Mouse (Mus musculus) granulocyte monocyte progenitor cell, adult 5-6 weeks (primary cell): ENCODE results near the gene Plekha3. TPM values are rescaled to one million over a fixed set of nuclear protein-coding genes. Genes with fewer than 3 reads are reported as not detected.

ENCODE experiments used
- ATAC-seq: replicated peaks from 2 replicates; pipeline ENCODE4 v1.8.0; 2016; ENCODE audit warnings: mild to moderate bottlenecking, moderate TSS enrichment, inconsistent platforms; ENCODE audit not compliant: poor library complexity, severe bottlenecking
- total RNA-seq, 2 experiments: library from RNA; stranded (forward) in 1 of 2; stranded (reverse) in 1 of 2; fragments of 200-712, 200-1000 nt in 1 of 2; fragments of >200 nt in 1 of 2; fragmentation: Nextera tagmentation in 1 of 2; gene quantifications; 2 replicates each; pipeline ENCODE4 v1.2.3; 2014 to 2017

Plekha3 gene
- 17.4 and 29.5 TPM in 2 replicates for total RNA-seq (2014; fragmentation: Nextera tagmentation)
- total RNA-seq (2017) = 23.1 and 23.2 TPM in 2 replicates

DNA sequence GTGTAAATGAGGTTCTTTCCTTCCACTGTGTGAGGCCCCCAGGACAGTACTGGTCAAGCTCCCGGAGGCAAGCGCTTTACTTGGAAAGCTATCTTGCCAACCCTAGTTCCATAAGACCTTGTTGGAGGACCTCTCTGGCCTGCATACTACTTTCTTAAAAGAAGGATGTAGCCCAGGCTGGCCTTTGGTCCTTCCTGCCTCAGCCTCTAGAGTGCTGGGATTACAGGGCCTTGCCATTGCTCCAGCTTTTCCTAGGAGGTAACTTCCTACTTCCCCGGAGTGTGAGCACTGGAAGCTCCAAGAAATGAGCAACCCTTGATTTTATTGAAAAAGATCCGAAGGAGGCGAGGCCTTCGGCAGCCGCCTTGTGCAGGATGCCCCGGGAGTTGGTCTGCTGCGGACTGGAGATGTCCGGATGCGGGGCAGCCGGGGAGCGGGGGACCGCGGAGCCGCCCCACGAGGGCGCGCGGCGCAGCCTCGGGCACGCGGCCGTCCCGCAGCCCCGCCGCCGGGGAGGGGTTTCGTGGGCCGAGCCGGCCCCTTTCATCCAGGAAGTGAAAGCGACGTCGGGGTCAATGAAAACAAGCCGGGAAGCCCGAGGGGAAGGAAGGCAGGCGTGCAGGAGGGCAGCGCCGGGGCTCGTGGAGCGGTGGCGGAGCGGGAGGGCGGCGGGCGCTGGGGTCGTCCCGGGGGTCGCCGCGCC lies at the start of gene Plekha3:
TSS of gene Plekha3 (plus strand) at position 557 of the 703 bp plus-strand sequence.
- peak; percentile 59 for ATAC-seq

DNA sequence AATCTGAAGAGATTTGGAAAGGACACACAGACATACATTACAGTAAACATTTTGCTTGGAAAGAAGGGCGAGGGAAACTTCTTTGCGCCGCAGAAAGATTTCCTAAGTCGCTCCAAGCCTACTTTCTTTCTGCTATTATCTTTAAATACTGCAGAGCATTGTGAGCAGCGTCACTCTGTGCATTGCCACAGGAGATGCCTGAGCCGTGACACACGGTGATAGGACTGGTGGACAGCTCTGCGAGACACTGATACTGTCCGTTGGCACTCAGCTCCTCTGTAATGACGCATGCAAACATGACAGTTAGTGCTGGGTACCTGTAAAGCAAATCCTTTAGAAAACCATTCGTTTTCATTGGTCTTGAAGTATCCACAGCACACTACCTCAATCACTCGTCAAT lies 44.8 kb upstream of the Plekha3 start:
- ATAC-seq = no peak

- ATAC-seq = no peak
These were observed 43.5 kb upstream of the Plekha3 start for GRCm38 (mm10) chr2:76631600-76631999.

DNA sequence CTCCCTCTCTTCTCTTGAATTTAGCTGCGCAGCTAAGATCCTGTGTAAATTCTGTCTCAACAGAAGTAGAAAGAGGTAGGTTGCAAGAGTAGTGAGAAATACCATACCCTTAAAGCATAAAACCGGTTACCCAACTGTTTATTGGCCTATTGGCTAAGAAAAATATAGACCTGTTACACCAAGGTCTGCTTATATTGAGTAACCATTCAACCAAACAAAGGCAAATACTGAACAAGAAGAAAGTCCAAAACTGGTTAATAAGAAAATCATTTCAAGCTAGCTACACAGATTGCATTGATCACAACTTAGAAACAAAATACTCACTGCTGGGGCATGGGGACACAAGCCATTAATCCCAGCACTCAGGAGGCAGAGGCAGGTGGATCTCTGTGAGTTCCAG lies 35.4 kb upstream of the Plekha3 start:
- ATAC-seq = no peak

- no peak for ATAC-seq
These were observed 31.3 kb upstream of the Plekha3 start for GRCm38 (mm10) chr2:76643801-76644200.

DNA sequence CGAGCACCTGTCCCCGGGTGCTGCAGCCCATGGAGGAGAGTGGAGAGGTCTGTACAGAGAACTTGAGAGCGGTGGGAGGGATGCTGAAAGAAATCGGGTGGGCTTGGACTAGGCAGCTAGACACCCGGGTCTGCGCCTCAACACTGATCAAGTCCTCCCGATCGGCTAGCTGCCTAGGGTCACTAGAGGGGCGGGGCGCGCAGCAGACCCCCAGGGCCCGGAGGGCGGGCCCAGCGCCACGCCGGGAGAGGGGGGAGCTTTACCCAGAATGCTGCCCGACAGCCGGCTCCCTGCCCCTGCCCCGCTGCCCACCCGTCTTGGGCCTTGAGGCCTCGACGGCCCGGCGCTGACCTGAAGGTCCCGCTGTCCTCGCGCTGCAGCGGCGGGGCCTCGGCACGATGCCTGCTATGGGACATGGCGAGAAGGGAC lies 27.6 kb upstream of the Plekha3 start:
- ATAC-seq = peak; percentile 4

DNA sequence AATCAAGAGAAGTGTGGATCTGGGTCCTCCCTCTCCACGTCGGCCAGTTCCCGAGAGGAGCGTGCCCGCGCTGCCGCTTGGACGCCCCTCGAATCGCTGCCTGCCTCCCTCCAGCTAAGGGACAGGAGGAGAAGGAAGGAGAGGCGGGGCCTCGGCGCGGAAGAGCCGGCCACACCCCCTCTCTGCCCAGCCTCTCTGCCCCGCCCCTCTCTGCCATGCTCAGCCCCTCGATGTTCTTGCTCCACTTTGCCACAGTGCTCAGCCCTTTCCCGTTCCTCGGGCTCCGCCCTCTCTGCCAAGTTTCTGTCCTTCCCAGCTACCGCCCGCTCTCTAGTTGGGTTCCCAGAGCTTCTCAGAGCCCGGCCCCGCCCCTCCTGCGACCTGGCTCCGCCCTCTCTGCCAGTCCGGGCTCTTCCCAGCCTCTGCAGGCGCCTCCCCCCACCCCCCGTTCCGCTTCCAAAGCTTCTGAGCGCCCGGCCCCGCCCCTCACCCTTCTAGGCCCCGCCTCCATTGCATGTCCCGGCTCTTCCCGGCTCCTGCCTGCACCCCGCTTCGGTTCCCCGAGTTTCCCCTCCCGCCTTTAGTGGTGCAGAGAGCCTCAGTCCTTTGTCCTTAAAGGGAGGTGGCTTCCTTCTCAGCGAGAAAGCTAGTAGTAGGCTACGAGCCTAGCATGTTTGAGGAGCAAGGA lies 27.1 kb upstream of the Plekha3 start, which contains the start of the genes Prkra and Pjvk:
TSS of gene Prkra (minus strand) at position 133 of the 688 bp plus-strand sequence.
TSS of gene Pjvk (plus strand) at position 594 of the 688 bp plus-strand sequence.
- ATAC-seq = peak; percentile 91

DNA sequence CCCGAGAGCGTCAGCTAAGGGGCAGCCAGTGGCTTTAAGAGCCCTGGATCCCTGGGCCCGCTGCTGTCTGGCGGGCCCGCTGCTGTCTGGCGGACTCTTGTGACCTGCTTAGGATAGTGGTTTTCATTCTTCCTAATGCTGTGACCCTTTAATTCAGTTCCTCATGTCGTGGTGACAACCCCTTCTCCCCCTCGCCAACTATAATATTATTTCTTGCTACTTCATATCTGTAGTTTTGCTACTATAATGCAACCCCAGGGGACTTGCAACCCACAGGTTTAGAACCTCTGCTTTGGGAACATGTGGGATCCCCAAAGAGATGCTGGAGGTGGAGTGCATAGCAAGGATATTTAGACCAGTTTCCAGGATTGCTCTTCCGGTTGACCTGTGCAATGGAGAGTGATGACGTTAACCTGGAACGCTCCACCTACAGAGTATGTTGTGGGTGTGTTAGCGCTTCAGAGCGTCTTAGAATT lies 26.4 kb upstream of the Plekha3 start:
- ATAC-seq = peak; percentile 15; the same call in 1 of the 2 replicates

DNA sequence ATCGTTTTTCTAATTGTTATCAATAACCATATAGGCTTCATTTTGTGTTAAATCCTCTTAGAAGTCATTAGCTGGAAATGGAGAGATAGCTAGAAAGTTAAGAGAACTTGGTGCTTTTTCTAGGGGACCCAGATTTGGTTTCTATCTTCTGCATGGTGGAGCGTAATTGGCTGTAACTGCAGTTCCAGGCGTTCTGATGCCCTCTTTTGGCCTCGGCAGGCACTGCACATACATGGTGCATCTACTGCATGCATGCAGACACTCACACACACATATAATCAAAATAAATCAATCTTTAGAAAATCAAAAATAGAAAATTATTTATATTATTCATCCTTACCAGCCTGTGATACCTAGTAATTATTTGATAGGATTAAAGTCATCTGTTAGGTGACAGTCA lies 22.0 kb upstream of the Plekha3 start:
- no peak for ATAC-seq

- no peak for ATAC-seq
These were observed 20.4 kb upstream of the Plekha3 start for GRCm38 (mm10) chr2:76654646-76655045.

DNA sequence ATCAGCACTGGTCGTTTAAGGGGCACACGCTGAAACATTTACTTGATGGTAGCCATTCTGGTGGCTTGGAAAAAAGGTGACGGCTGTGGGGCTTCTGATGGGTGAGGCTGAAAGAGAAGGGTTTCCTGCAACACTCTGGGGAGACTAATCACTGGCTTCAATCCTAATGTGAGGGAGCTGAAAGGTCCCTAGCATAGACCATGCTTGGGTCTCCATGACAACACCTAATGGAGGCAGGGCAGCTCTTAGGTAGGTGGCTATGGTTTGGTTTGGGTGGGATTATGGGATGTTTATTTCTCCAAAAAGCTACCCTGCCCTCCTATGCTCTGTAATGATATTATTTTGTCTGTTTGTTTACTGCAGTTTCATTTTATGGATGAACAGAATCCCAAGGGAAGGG lies 19.6 kb upstream of the Plekha3 start:
- no peak for ATAC-seq

DNA sequence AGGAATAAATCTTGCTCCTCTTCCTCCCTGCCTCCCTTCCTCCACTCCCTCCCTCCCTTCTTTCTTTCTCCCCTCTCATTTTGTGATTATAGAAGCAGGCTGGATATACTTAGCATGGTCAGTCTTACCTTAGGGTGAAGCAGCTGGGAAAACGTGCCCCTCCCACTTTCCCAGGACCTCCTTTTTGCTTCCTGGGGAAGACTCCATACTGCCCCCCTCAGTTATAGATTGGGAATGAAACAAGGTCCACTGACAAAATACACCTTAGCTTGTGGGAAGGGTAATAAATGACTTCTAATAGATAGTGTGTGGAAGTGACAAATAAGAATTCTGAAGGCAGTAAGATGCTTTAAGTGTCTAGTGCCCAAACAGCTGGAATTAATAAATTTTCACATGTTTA lies 19.1 kb upstream of the Plekha3 start:
- ATAC-seq = peak; percentile 82

GRCm38 (mm10) chr2:76658551-76658950 lies 16.5 kb upstream of the Plekha3 start:
- no peak for ATAC-seq

- ATAC-seq = no peak
These were observed 15.7 kb upstream of the Plekha3 start for GRCm38 (mm10) chr2:76659419-76659818.

DNA sequence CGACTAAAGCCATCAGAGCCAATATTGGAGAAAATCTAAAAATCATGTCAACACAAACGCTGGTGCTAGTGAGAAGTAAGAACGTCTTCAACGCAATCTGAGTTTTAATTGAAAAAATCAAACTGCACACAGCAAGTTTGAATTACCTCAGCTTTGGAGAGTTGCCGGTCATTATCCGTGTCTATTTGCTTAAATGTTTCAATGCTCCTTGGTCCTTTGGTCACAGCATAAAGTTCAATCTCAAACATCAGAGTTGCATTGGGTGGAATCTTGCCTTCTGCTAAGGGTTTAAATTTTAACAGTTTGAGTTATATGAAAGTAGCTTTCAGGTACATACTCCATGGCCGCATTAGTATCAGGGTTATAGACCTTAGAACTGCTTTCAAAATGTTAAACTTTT lies 9.6 kb upstream of the Plekha3 start:
- no peak for ATAC-seq

DNA sequence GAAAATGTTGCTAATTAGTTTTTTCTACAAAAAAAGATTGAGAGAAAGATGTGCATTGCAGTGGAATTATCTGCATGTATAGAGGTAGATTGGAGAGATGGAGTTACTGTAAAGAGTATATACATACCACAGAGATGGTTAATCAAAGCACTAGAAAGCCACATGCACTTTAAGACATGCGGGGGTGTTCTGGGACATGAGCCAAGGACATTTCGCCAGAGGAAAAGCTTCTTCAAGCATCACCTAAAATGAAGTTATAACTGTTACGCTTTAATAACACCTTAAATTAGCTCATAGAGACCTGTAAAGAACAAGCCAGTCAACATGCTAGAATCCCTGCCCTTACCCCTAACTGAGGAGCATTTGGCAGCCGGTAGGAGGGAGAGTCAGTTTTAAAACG lies 7.9 kb upstream of the Plekha3 start:
- ATAC-seq = no peak

DNA sequence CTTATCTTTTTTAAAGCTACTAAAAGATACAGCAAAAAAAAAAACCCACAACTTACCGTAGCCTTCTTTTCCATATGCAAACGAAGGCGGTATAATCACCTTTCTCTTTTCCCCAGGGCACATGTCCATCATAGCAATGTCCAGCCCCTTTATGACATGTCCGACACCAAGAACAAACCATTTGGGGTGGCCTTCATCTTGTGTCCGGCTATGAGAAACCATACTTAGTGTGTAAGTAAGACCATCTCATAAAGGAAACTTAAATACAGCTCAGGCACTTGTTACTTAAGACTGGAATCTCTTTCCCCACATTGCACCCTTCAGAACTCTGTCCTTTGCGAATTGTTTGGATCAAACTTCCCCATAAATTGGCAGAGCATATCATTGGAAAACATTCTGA lies 3.4 kb upstream of the Plekha3 start:
- no peak for ATAC-seq

GRCm38 (mm10) chr2:76672134-76672745 lies 2.8 kb upstream of the Plekha3 start:
- ATAC-seq = no peak

- peak; percentile 79 for ATAC-seq
These were observed 2.1 kb upstream of the Plekha3 start, which contains the start of gene Fkbp7 for GRCm38 (mm10) chr2:76672966-76673392. Gene Fkbp7 (minus strand): TSS chr2:76673116.

GRCm38 (mm10) chr2:76673472-76674081 lies 1.5 kb upstream of the Plekha3 start:
- ATAC-seq = peak; percentile 35
